Mouse (Mus musculus): Measurements from ENCODE around the gene Gm11983. TPM values are rescaled to one million over a fixed set of nuclear protein-coding genes. Genes with fewer than 3 reads are reported as not detected.

Gene Gm11983
- not detected for polyA plus RNA-seq (2015; fragmentation: Illumina TruSeq; extraction: RNeasy Lipid Tissue Mini Kit (QIAGEN cat#74804); ENCODE audit: insufficient read depth, low read depth, low replicate concordance)

GRCm38 (mm10) chr11:6837554-6837953 lies at the start of gene Gm11983:
TSS of gene Gm11983 (minus strand) at chr11:6837654.

Other genes starting within 250 kb of the Gm11983 start
- gene Nacad, start 231.6 kb downstream of the Gm11983 start, polyA plus RNA-seq (2015; fragmentation: Illumina TruSeq; extraction: RNeasy Lipid Tissue Mini Kit (QIAGEN cat#74804); ENCODE audit: insufficient read depth, low read depth, low replicate concordance) = 0.17 TPM
- 10.3 TPM for gene Tbrg4, start 211.6 kb downstream of the Gm11983 start, polyA plus RNA-seq (2015; fragmentation: Illumina TruSeq; extraction: RNeasy Lipid Tissue Mini Kit (QIAGEN cat#74804); ENCODE audit: insufficient read depth, low read depth, low replicate concordance)
- not detected for gene Wap, start 199.0 kb downstream of the Gm11983 start, polyA plus RNA-seq (2015; fragmentation: Illumina TruSeq; extraction: RNeasy Lipid Tissue Mini Kit (QIAGEN cat#74804); ENCODE audit: insufficient read depth, low read depth, low replicate concordance)
- gene Ramp3, start 179.1 kb downstream of the Gm11983 start, polyA plus RNA-seq (2015; fragmentation: Illumina TruSeq; extraction: RNeasy Lipid Tissue Mini Kit (QIAGEN cat#74804); ENCODE audit: insufficient read depth, low read depth, low replicate concordance) = 9.6 TPM
- 0.11 TPM for gene Adcy1, start 225.8 kb upstream of the Gm11983 start, polyA plus RNA-seq (2015; fragmentation: Illumina TruSeq; extraction: RNeasy Lipid Tissue Mini Kit (QIAGEN cat#74804); ENCODE audit: insufficient read depth, low read depth, low replicate concordance)